ENCODE assay signal across 9 mouse cellular contexts in genomic region chr11:59811211-59811610, GRCm38 (mm10). TPM values are rescaled to one million over a fixed set of nuclear protein-coding genes. Genes with fewer than 3 reads are reported as not detected.
DNase-seq lines count a peak whose midpoint lies in the region; ATAC-seq lines count a peak whose summit lies in the region.
"Had no signal": no experiment of that assay in that cellular context is flagged by ENCODE, and none has a peak within 500 bp of the region (broad histone marks: within the 10 kb centered on the region; RNA-seq: fewer than 3 reads in every experiment).

No protein-coding gene starts in this region.

- 60% methylated on average over 4 of the region's 4 CpGs for whole genome bisulfite sequencing in heart, embryonic 12.5 days
- 57% methylated on average over 4 of the region's 4 CpGs for WGBS in liver, embryonic 11.5 days

- DNase-seq in heart, adult 8-10 months (ENCODE audit: low spot score), result no peak
- peak; percentile 20 for DNase-seq in A20 (ENCODE audit: low read depth, low spot score)
- no peak for DNase-seq in liver, embryonic 11.5 days (ENCODE audit: low spot score)
- DNase-seq in cerebellum, adult 11-12 months, result no peak
- DNase-seq in thymus, postnatal 10 days (ENCODE audit: low spot score in 2 of 2), result no peak

- no peak for ATAC-seq in heart, embryonic 12.5 days (ENCODE audit: insufficient number of reproducible peaks, low FRiP score)
- no peak for ATAC-seq in liver, embryonic 11.5 days (replicated peaks; ENCODE audit: low FRiP score)
- ATAC-seq in megakaryocyte progenitor cell, adult 5-6 weeks (replicated peaks; ENCODE audit: poor library complexity), result no peak
- ATAC-seq: forebrain, embryonic 15.5 days had no signal

- 0 out of 2 replicates have a peak overlapping the region, but pooled peaks have one; percentile 19 for H3K9ac ChIP-seq in heart, embryonic 12.5 days
- 0 out of 2 replicates have a peak overlapping the region, but pooled peaks have one; percentile 35 for H3K9ac ChIP-seq in liver, embryonic 11.5 days (ENCODE audit: low read depth, low read length)
- H3K9ac ChIP-seq: forebrain, embryonic 15.5 days had no signal

- H3K4me1 ChIP-seq in heart, embryonic 12.5 days (replicated peaks), result peaks cover 15% of the 10 kb centered on the region
- H3K4me1 ChIP-seq in brown adipose tissue, adult 24 weeks (ENCODE audit: control insufficient read depth, insufficient read depth, insufficient read length, low read length), result peaks cover 5% of the 10 kb centered on the region
- peaks cover 11% of the 10 kb centered on the region for H3K4me1 ChIP-seq in liver, embryonic 11.5 days (replicated peaks; ENCODE audit: control insufficient read depth, insufficient read depth, low read length)

- H3K27ac ChIP-seq in heart, embryonic 12.5 days (ENCODE audit: poor library complexity, severe bottlenecking), result no peak overlapping the region
- H3K27ac ChIP-seq in brown adipose tissue, adult 24 weeks (replicated peaks; ENCODE audit: low read depth, low read length), result 0 out of 2 replicates have a peak overlapping the region, but pooled peaks have one; percentile 9
- H3K27ac ChIP-seq in liver, embryonic 11.5 days (ENCODE audit: low read depth, low read length), result no peak overlapping the region; the same call in 1 of the 2 replicates

- peaks cover 26% of the 10 kb centered on the region for H3K36me3 ChIP-seq in heart, embryonic 12.5 days
- H3K36me3 ChIP-seq in liver, embryonic 11.5 days (ENCODE audit: control insufficient read depth, insufficient read depth, low read length), result peaks cover 17% of the 10 kb centered on the region

- H3K4me3 ChIP-seq in heart, embryonic 12.5 days, result no peak overlapping the region
- H3K4me3 ChIP-seq in brown adipose tissue, adult 24 weeks (ENCODE audit: insufficient read depth, low read depth, low read length), result no peak overlapping the region
- H3K4me3 ChIP-seq in liver, embryonic 11.5 days (ENCODE audit: low read depth, low read length), result peak overlapping the region; percentile 87; the same call in 1 of the 2 replicates

- no peaks in the 10 kb centered on the region for H3K9me3 ChIP-seq in heart, embryonic 12.5 days (replicated peaks)
- no peaks in the 10 kb centered on the region for H3K9me3 ChIP-seq in liver, embryonic 11.5 days (ENCODE audit: control insufficient read depth, low read length)
- H3K9me3 ChIP-seq: forebrain, embryonic 15.5 days had no signal

- no peaks in the 10 kb centered on the region for H3K27me3 ChIP-seq in heart, embryonic 12.5 days (replicated peaks)
- no peaks in the 10 kb centered on the region for H3K27me3 ChIP-seq in liver, embryonic 11.5 days (replicated peaks; ENCODE audit: control insufficient read depth, insufficient read depth, low read length)
- H3K27me3 ChIP-seq: forebrain, embryonic 15.5 days had no signal

- H3K4me2 ChIP-seq in heart, embryonic 12.5 days, result 0 out of 2 replicates have a peak overlapping the region, but pooled peaks have one; percentile 1
- H3K4me2 ChIP-seq in liver, embryonic 11.5 days, result peak overlapping the region; percentile 98

RNA-seq across cellular contexts. Expression of gene Flcn, which starts 1.4 kb away (rescaled TPM):
- polyA plus RNA-seq in heart, embryonic 12.5 days (2016; fragmentation: Nextera tagmentation; extraction: Ambion mirVana), result 25.1 and 26.5 TPM in 2 replicates
- total RNA-seq in heart, adult 8-10 months (2022), result 10 to 100 TPM; 26.7 to 46.9 (median 42.1) TPM
- 17.9 and 27.3 TPM in 2 replicates for polyA plus RNA-seq in brown adipose tissue, adult 24 weeks (2012; ENCODE audit: insufficient read depth, insufficient read length, missing spikeins)
- 30.1 and 33.1 TPM in 2 replicates for polyA plus RNA-seq in liver, embryonic 11.5 days (2014; fragmentation: Nextera tagmentation; extraction: Ambion mirVana)
- 11.1 and 15.6 TPM in 2 replicates for total RNA-seq in megakaryocyte progenitor cell, adult 5-6 weeks (2015)
- 15.8 and 18.4 TPM in 2 replicates for total RNA-seq in megakaryocyte progenitor cell, adult 5-6 weeks (2017)

RNA-seq across cellular contexts. Expression of gene Pld6, which starts 23.8 kb away (rescaled TPM):
- 3.9 and 4.6 TPM in 2 replicates for polyA plus RNA-seq in heart, embryonic 12.5 days (2016; fragmentation: Nextera tagmentation; extraction: Ambion mirVana)
- total RNA-seq in heart, adult 8-10 months (2022), result 1 to 10 TPM in 2 of 4 experiments, under 1 TPM in 2; 0.60 to 1.2 (median 0.89) TPM
- 1.3 and 3.8 TPM in 2 replicates for polyA plus RNA-seq in brown adipose tissue, adult 24 weeks (2012; ENCODE audit: insufficient read depth, insufficient read length, missing spikeins)
- 1.5 and 1.8 TPM in 2 replicates for polyA plus RNA-seq in liver, embryonic 11.5 days (2014; fragmentation: Nextera tagmentation; extraction: Ambion mirVana)
- total RNA-seq in megakaryocyte progenitor cell, adult 5-6 weeks (2015), result 0.37 and 1.1 TPM in 2 replicates
- total RNA-seq in megakaryocyte progenitor cell, adult 5-6 weeks (2017), result 0.91 and 1.3 TPM in 2 replicates

RNA-seq across cellular contexts. Expression of gene Nt5m, which starts 28.0 kb away (rescaled TPM):
- polyA plus RNA-seq in heart, embryonic 12.5 days (2016; fragmentation: Nextera tagmentation; extraction: Ambion mirVana), result 35.7 and 36.2 TPM in 2 replicates
- 10 to 100 TPM; 24.3 to 32.0 (median 26.8) TPM for total RNA-seq in heart, adult 8-10 months (2022)
- 32.1 and 33.2 TPM in 2 replicates for polyA plus RNA-seq in brown adipose tissue, adult 24 weeks (2012; ENCODE audit: insufficient read depth, insufficient read length, missing spikeins)
- polyA plus RNA-seq in liver, embryonic 11.5 days (2014; fragmentation: Nextera tagmentation; extraction: Ambion mirVana), result 26.1 and 26.2 TPM in 2 replicates
- total RNA-seq in megakaryocyte progenitor cell, adult 5-6 weeks (2015), result 12.4 and 18.8 TPM in 2 replicates
- total RNA-seq in megakaryocyte progenitor cell, adult 5-6 weeks (2017), result 15.1 and 15.7 TPM in 2 replicates

RNA-seq across cellular contexts. Expression of gene Cops3, which starts 28.4 kb away (rescaled TPM):
- 158 and 163 TPM in 2 replicates for polyA plus RNA-seq in heart, embryonic 12.5 days (2016; fragmentation: Nextera tagmentation; extraction: Ambion mirVana)
- 10 to 100 TPM; 71.2 to 74.2 (median 72.7) TPM for total RNA-seq in heart, adult 8-10 months (2022)
- 105 and 106 TPM in 2 replicates for polyA plus RNA-seq in brown adipose tissue, adult 24 weeks (2012; ENCODE audit: insufficient read depth, insufficient read length, missing spikeins)
- 211 and 226 TPM in 2 replicates for polyA plus RNA-seq in liver, embryonic 11.5 days (2014; fragmentation: Nextera tagmentation; extraction: Ambion mirVana)
- 222 and 236 TPM in 2 replicates for total RNA-seq in megakaryocyte progenitor cell, adult 5-6 weeks (2015)
- total RNA-seq in megakaryocyte progenitor cell, adult 5-6 weeks (2017), result 201 and 214 TPM in 2 replicates
